Mouse (Mus musculus): Measurements from ENCODE around the gene Slc38a6. TPM values are rescaled to one million over a fixed set of nuclear protein-coding genes. Genes with fewer than 3 reads are reported as not detected.

Gene Slc38a6
- polyA plus RNA-seq, 1 experiment, result 15.1 TPM

DNA sequence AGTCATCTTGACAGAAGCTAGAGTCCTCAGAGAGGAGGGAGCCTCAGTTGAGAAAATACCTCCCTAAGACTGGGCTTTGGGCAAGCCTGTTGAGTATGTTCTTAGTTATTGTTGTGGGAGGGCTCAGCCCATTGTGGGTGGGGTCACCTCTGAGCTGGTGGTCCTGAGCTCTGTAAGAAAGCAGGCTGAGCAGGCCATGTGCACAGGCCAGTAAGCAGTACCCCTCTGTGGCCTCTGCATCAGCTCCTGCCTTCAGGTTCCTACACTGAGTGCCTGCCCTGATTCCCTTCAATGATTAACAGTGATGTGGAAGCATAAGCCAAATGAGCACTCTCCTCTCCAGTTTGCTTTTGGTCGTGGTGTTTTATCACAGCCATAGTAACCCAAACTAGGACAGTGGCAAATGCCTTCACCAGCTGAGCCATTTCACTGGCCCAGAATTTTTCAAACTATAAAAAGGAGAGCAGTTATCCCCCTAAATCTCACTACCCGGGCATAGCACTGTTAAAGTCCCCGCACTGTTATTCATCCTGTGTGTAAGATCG, 114.0 kb downstream of the Slc38a6 start:
- 66% methylated on average over 4 of the region's 4 CpGs for WGBS
- TF ChIP-seq CTCF (conservative IDR thresholded peaks at IDR 0.05; ENCODE audit: insufficient read depth, insufficient read length, low read depth, low read length), result no peak
- TF ChIP-seq POLR2A (IDR thresholded peaks at IDR 0.05; ENCODE audit: low read depth, low read length), result no peak
- Histone ChIP-seq H3K27me3 (replicated peaks; ENCODE audit: control insufficient read depth, insufficient read depth, low read length) (no peaks in the 10 kb centered on the region), H3K27ac (ENCODE audit: insufficient read depth, low read depth, low read length) (no peak overlapping the region), H3K4me3 (ENCODE audit: insufficient read depth, low read depth, low read length) (no peak overlapping the region), H3K4me1 (ENCODE audit: control insufficient read depth, insufficient read depth, low read length) (peaks cover 5% of the 10 kb centered on the region; the same call in 1 of the 2 replicates), H3K36me3 (ENCODE audit: control insufficient read depth, insufficient read depth, low read length) (no peaks in the 10 kb centered on the region)
- peak; percentile 57 for DNase-seq

DNA sequence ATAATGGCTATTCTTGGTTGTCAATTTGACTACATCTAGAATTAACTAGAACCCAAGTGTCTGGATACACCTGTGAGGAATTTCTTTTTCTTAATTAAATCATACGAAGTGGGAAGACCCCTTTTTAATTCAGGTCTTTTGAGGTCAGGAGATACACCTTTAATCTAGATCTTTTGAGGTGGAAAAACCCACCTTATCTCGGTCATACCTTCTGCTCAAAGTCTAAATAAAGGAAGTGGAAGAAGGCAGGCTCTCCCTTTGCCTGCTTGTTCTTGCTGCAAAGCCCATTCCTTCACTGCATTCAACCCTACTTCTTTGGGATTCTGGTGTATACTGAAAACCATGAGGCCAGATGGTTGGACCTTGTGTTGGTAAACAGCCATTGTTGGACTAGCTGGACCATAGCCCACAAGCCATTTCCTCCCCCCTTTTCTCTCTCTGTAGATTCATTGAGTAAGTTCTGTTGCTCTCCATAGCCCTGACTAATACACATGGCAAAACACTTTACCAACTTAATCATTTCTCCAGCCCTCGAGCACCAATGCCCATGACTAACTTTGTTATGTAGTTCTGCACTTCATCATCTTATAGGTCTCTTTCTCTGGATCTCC, 115.0 kb downstream of the Slc38a6 start:
- DNase-seq, result no peak
- Histone ChIP-seq H3K4me3 (ENCODE audit: insufficient read depth, low read depth, low read length) (no peak overlapping the region), H3K36me3 (ENCODE audit: control insufficient read depth, insufficient read depth, low read length) (no peaks in the 10 kb centered on the region), H3K27ac (ENCODE audit: insufficient read depth, low read depth, low read length) (no peak overlapping the region), H3K27me3 (replicated peaks; ENCODE audit: control insufficient read depth, insufficient read depth, low read length) (no peaks in the 10 kb centered on the region), H3K4me1 (ENCODE audit: control insufficient read depth, insufficient read depth, low read length) (peaks cover 5% of the 10 kb centered on the region; the same call in 1 of the 2 replicates)
- TF ChIP-seq CTCF (conservative IDR thresholded peaks at IDR 0.05; ENCODE audit: insufficient read depth, insufficient read length, low read depth, low read length) (no peak), POLR2A (IDR thresholded peaks at IDR 0.05; ENCODE audit: low read depth, low read length) (no peak)
- 87% methylated on average over 3 of the region's 3 CpGs for WGBS

DNA sequence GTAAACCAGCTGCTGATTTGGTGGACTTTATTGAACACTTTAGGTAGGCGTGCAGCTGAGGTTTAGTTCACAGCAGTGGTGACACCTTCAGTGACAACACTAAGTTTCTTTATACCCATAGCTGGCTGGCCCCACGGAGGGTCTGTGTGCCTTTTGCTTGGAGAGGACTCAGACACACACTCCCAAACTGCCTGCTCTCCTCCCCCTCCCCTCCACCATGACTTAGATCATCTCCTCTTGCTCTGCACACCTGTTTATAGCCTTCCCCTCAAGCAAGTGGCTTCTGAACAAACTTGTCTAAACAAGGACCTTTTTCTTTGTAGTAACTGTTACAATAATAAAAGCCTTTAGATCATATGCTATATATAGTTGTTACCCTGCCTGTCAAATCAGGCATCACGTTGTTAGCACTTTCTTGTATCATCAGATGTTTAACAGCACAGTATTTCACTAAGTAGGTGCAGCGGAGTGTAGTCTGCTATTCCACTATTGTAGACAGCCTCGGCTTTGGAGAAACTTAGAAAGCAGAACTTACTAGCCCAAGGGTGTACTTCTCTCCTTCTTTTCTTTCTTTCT, 115.6 kb downstream of the Slc38a6 start:
- no peak overlapping the region for H3K27ac ChIP-seq (ENCODE audit: insufficient read depth, low read depth, low read length)
- 84% methylated on average over 5 of the region's 5 CpGs for WGBS

DNA sequence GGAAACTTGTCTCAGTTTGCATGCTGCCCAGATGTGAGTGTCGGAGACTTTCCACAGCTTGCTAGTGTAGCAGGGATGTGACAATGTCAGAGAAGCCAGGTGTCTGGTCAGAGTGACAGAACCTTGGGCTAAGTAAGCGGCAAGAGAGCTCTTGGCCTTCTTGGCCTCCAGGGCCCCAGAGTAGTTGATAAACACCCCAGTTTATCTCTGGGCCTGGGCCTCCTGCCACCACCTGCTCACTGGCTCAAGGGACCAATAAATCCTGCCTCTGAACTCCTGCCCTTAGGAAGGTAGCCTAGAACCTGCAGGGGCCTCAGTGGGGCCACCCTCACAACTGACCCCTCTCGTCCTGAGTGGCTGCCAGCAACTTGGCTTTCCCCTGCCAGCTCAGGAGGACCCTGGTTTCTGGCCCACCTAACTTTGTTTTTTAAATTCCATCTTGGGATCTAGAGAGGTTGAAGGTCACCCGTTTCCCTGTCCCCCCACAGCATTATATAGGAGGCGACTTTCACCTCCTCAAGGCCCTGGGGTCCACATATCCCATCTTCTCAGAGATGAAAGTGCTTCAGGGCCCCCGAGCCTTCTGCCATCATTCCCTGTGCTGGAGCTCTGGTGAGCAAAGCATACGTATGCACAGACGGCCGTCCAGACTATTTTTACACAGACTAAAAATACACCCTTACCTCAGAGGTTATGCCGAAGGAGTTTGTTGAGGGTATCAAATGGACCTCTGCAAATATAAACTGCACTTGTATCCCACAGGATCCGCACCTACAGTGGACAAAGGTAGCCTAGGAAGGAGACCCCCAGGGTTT, 116.5 kb downstream of the Slc38a6 start:
- no peak overlapping the region for H3K4me3 ChIP-seq (ENCODE audit: insufficient read depth, low read depth, low read length)
- DNase-seq, result no peak
- H3K36me3 ChIP-seq (ENCODE audit: control insufficient read depth, insufficient read depth, low read length), result no peaks in the 10 kb centered on the region
- TF ChIP-seq CTCF (conservative IDR thresholded peaks at IDR 0.05; ENCODE audit: insufficient read depth, insufficient read length, low read depth, low read length), result no peak
- no peak for TF ChIP-seq POLR2A (IDR thresholded peaks at IDR 0.05; ENCODE audit: low read depth, low read length)
- no peak overlapping the region for H3K27ac ChIP-seq (ENCODE audit: insufficient read depth, low read depth, low read length)
- H3K27me3 ChIP-seq (replicated peaks; ENCODE audit: control insufficient read depth, insufficient read depth, low read length), result no peaks in the 10 kb centered on the region
- H3K4me1 ChIP-seq (ENCODE audit: control insufficient read depth, insufficient read depth, low read length), result peaks cover 5% of the 10 kb centered on the region; the same call in 1 of the 2 replicates
- WGBS, result 92% methylated on average over 11 of the region's 11 CpGs

More for the DNA sequence above, 115.6 kb downstream of the Slc38a6 start:
- no peak for TF ChIP-seq CTCF (conservative IDR thresholded peaks at IDR 0.05; ENCODE audit: insufficient read depth, insufficient read length, low read depth, low read length)
- TF ChIP-seq POLR2A (IDR thresholded peaks at IDR 0.05; ENCODE audit: low read depth, low read length), result no peak
- no peak overlapping the region for H3K4me3 ChIP-seq (ENCODE audit: insufficient read depth, low read depth, low read length)
- no peaks in the 10 kb centered on the region for H3K27me3 ChIP-seq (replicated peaks; ENCODE audit: control insufficient read depth, insufficient read depth, low read length)
- H3K36me3 ChIP-seq (ENCODE audit: control insufficient read depth, insufficient read depth, low read length), result no peaks in the 10 kb centered on the region
- no peak for DNase-seq
- H3K4me1 ChIP-seq (ENCODE audit: control insufficient read depth, insufficient read depth, low read length), result peaks cover 5% of the 10 kb centered on the region; the same call in 1 of the 2 replicates

Other genes with a start within 250 kb of the Slc38a6 start
- gene Six1, start 232.9 kb upstream of the Slc38a6 start, polyA plus RNA-seq (2012; rRNA removed), result 0.35 and 0.53 TPM in 2 replicates
- gene Six4, start 173.3 kb upstream of the Slc38a6 start, polyA plus RNA-seq (2012; rRNA removed), result 0.78 and 0.81 TPM in 2 replicates
- 6.5 and 7.9 TPM in 2 replicates for gene Mnat1, start 163.1 kb upstream of the Slc38a6 start, polyA plus RNA-seq (2012; rRNA removed)
- gene Trmt5, start 69 bp upstream of the Slc38a6 start, polyA plus RNA-seq (2012; rRNA removed), result 4.8 and 6.1 TPM in 2 replicates

Measured in kidney, adult 2 months (tissue).